Comparison of ENCODE assay signal across 8 mouse cellular contexts in genomic region chr5:32412186-32412950, GRCm38 (mm10). TPM values are rescaled to one million over a fixed set of nuclear protein-coding genes. Genes with fewer than 3 reads are reported as not detected.
DNase-seq lines count a peak whose midpoint lies in the region; ATAC-seq lines count a peak whose summit lies in the region.

No protein-coding gene starts in this region.

- H3K9me3 ChIP-seq in megakaryocyte, embryonic 14.5 days, result no peaks in the 10 kb centered on the region
- no peaks in the 10 kb centered on the region for H3K9me3 ChIP-seq in heart, embryonic 14.5 days (ENCODE audit: control insufficient read depth, low read length)

- peak; percentile 28 to 59 for DNase-seq in cerebellum, postnatal 25 days
- peak; percentile 53 for DNase-seq in kidney, postnatal 14 days
- DNase-seq in skeletal muscle tissue, adult 2 months (ENCODE audit: low read depth, low spot score), result peak; percentile 65
- DNase-seq in frontal cortex, postnatal 25 days (ENCODE audit: low spot score in 2 of 2), result no peak
- DNase-seq in urinary bladder, postnatal 36 days (ENCODE audit: low spot score in 2 of 2), result no peak

- H3K36me3 ChIP-seq in megakaryocyte, embryonic 14.5 days (replicated peaks; ENCODE audit: low read length), result no peaks in the 10 kb centered on the region
- H3K36me3 ChIP-seq in heart, embryonic 14.5 days (ENCODE audit: control insufficient read depth, insufficient read depth, low read length), result no peaks in the 10 kb centered on the region

- H3K4me2 ChIP-seq in heart, embryonic 14.5 days (ENCODE audit: low read length), result no peak overlapping the region

- peaks cover 3% of the 10 kb centered on the region for H3K27me3 ChIP-seq in megakaryocyte, embryonic 14.5 days (replicated peaks)
- H3K27me3 ChIP-seq in heart, embryonic 14.5 days (ENCODE audit: control insufficient read depth, insufficient read depth, low read length), result no peaks in the 10 kb centered on the region

- no peak for ATAC-seq in megakaryocyte, adult 5-6 weeks (ENCODE audit: poor library complexity, severe bottlenecking)
- ATAC-seq in heart, embryonic 14.5 days (ENCODE audit: insufficient number of reproducible peaks, insufficient read depth, low FRiP score, low read depth), result no peak

- H3K4me1 ChIP-seq in megakaryocyte, embryonic 14.5 days, result peaks cover 25% of the 10 kb centered on the region
- peaks cover 28 to 53% of the 10 kb centered on the region in 2 experiments for H3K4me1 ChIP-seq in heart, embryonic 14.5 days (ENCODE audit: control insufficient read depth in 2 of 2, insufficient read depth in 2 of 2, low read length in 2 of 2)

- peak overlapping the region; percentile 62 for H3K4me3 ChIP-seq in megakaryocyte, embryonic 14.5 days (replicated peaks)
- H3K4me3 ChIP-seq in heart, embryonic 14.5 days (ENCODE audit: control insufficient read depth in 1 of 2, insufficient read depth in 1 of 2, low read depth in 1 of 2, low read length in 2 of 2), result no peak overlapping the region

- H3K9ac ChIP-seq in heart, embryonic 14.5 days (ENCODE audit: low read length), result no peak overlapping the region

- H3K27ac ChIP-seq in heart, embryonic 14.5 days (replicated peaks in 1 of 2; ENCODE audit: control insufficient read depth in 1 of 2, insufficient read depth in 1 of 2, low read depth in 2 of 2, low read length in 2 of 2), result peak overlapping the region; percentile 3 to 67

- 29% methylated on average over 1 of the region's 1 CpGs for WGBS in heart, embryonic 14.5 days

RNA-seq across cellular contexts. Expression of gene Ppp1cb, which starts 46.3 kb away (rescaled TPM):
- polyA plus RNA-seq in megakaryocyte, embryonic 14.5 days (2012; ENCODE audit: insufficient read depth, low replicate concordance), result 0.74 and 19.0 TPM in 2 replicates
- total RNA-seq in megakaryocyte, adult 5-6 weeks (2015), result 167 and 177 TPM in 2 replicates
- 205 and 247 TPM in 2 replicates for total RNA-seq in megakaryocyte, adult 5-6 weeks (2017)
- 276 and 286 TPM in 2 replicates for polyA plus RNA-seq in heart, embryonic 14.5 days (2014; fragmentation: Nextera tagmentation; extraction: Ambion mirVana)

Comparison
In these comparisons a context has a peak if more than half of its experiments do, and no peak if none do; other contexts are left out.
1. DNase-seq: peak in cerebellum, postnatal 25 days (2 of 2), kidney, postnatal 14 days (single experiment) and skeletal muscle tissue, adult 2 months (single experiment); none in frontal cortex, postnatal 25 days (0 of 2) and urinary bladder, postnatal 36 days (0 of 2).
2. RNA of gene Ppp1cb, which starts 46.3 kb away (polyA plus RNA-seq): 276 to 286 TPM in heart, embryonic 14.5 days; 0.74 to 19.0 TPM in megakaryocyte, embryonic 14.5 days; every median in the first group is over 10 times any median in the second.